Mouse (Mus musculus) embryonic facial prominence, embryonic 11.5 days (tissue): ENCODE measurements at regions not wholly inside any gene's neighbourhood (a gene's known extent, or its start where the extent isn't known, plus 50 kb on each side); places are given as distances from the start of the nearest gene placed in this dataset.

ENCODE experiments used
- ATAC-seq: fragments of 200-750 bp; cut with Nextera tagmentation; replicated peaks from 2 replicates; pipeline ENCODE4 v1.8.0; 2017; ENCODE audit warnings: low read depth; ENCODE audit not compliant: insufficient number of reproducible peaks, low FRiP score, low TSS enrichment
- DNase-seq: peaks from one replicate; pipeline ENCODE4 v3.0.0-alpha.2; 2015; ENCODE audit warnings: low spot score
- H3K27ac ChIP-seq: fragments of 300-500 bp; sonication (generic); replicated peaks from 2 replicates; pipeline ENCODE4 v1.5.1; 2014; ENCODE audit warnings: mild to moderate bottlenecking, low read depth, low read length, control low read depth
- H3K27me3 ChIP-seq: fragments of 300-500 bp; sonication (generic); 2 replicates; pipeline ENCODE4 v1.6.1; 2014; ENCODE audit warnings: mild to moderate bottlenecking, low read length, moderate library complexity, mixed read lengths; ENCODE audit not compliant: control insufficient read depth, insufficient read depth
- H3K36me3 ChIP-seq: fragments of 300-500 bp; sonication (generic); replicated peaks from 2 replicates; pipeline ENCODE4 v1.6.1; 2014; ENCODE audit warnings: low read depth, mild to moderate bottlenecking, low read length, moderate library complexity, mixed read lengths; ENCODE audit not compliant: control insufficient read depth, insufficient read depth
- H3K4me1 ChIP-seq: fragments of 300-500 bp; sonication (generic); 2 replicates; pipeline ENCODE4 v1.6.1; 2014; ENCODE audit warnings: low read length, mixed read lengths; ENCODE audit not compliant: control insufficient read depth, insufficient read depth
- H3K4me2 ChIP-seq: fragments of 300-500 bp; sonication (generic); 2 replicates; pipeline ENCODE4 v1.6.1; 2014; ENCODE audit warnings: low read depth, mild to moderate bottlenecking, control low read depth, low read length, moderate library complexity
- H3K4me3 ChIP-seq: fragments of 300-500 bp; sonication (generic); 2 replicates; pipeline ENCODE4 v1.5.1; 2014; ENCODE audit warnings: low read depth, low read length, control low read depth
- H3K9ac ChIP-seq: fragments of 300-500 bp; sonication (generic); replicated peaks from 2 replicates; pipeline ENCODE4 v1.6.1; 2014; ENCODE audit warnings: mild to moderate bottlenecking, control low read depth, low read length
- H3K9me3 ChIP-seq: fragments of 300-500 bp; sonication (generic); replicated peaks from 2 replicates; pipeline ENCODE4 v1.6.1; 2016; ENCODE audit warnings: mild to moderate bottlenecking, low read length, inconsistent platforms, mixed read lengths; ENCODE audit not compliant: control insufficient read depth
- WGBS: fragments of 180-500 bp; shearing (Covaris S2); extraction: QIAGEN DNeasy Blood & Tissue Kit; methylation state at CpG from one replicate; pipeline ENCODE4 v1.1.7; 2014; 5-methylcytosine and 5-hydroxymethylcytosine counted together

DNA sequence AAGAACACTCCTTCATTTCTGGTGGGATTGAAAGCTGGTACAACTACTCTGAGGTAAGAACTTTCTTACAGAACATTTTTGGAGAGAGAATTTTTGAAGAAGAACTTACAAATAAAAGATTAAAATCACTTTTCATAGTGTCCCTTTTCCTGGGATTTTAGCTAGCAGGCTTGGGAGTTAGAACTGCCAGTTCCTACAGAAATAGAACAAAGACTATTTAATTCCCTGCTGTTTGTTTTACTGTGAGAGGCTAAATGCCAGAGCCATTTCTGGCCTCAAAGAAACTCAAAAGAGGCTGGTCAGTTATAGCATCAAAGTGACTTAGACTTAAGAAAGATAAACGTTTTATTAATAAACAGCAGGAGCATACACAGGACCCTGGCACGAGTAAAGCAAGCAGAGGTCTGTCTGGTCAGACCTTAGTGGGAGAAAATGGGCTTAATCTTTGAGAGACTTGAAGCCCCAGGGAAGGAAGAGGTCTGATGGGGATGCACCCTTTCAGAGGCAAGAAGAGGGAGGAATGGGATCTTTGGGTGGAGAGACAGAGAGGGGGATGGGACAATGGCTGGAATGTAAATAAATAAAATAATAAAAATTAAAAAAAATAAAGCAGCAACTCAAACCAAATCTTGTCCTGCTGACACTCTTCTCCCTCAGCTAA lies 532.1 kb downstream of the Cylc2 start:
- H3K36me3 ChIP-seq: no peaks in the 10 kb centered on the region
- no peak overlapping the region for H3K9ac ChIP-seq
- 43% methylated on average over 2 of the region's 2 CpGs for WGBS
- no peaks in the 10 kb centered on the region for H3K4me1 ChIP-seq
- no peaks in the 10 kb centered on the region for H3K9me3 ChIP-seq
- no peak for DNase-seq
- no peak for ATAC-seq
- no peak overlapping the region for H3K27ac ChIP-seq
- no peaks in the 10 kb centered on the region for H3K27me3 ChIP-seq
- H3K4me2 ChIP-seq: no peak overlapping the region
- no peak overlapping the region for H3K4me3 ChIP-seq

- DNase-seq (no peak), ATAC-seq (0 out of 2 replicates have a peak, but pooled peaks have one; percentile 44)
- Histone ChIP-seq H3K36me3 (no peaks in the 10 kb centered on the region), H3K4me3 (no peak overlapping the region), H3K4me2 (no peak overlapping the region), H3K4me1 (no peaks in the 10 kb centered on the region), H3K9ac (no peak overlapping the region), H3K9me3 (no peaks in the 10 kb centered on the region), H3K27me3 (no peaks in the 10 kb centered on the region), H3K27ac (no peak overlapping the region)
- 78% methylated on average over 3 of the region's 3 CpGs for WGBS
These were observed 532.7 kb downstream of the Cylc2 start for GRCm38 (mm10) chr4:51749153-51749552.
